Mouse (Mus musculus): ENCODE results near the gene Nrbf2. TPM values are rescaled to one million over a fixed set of nuclear protein-coding genes. Genes with fewer than 3 reads are reported as not detected.

Gene Nrbf2
- 38.7 and 41.6 TPM in 2 replicates for polyA plus RNA-seq (2016; fragmentation: Nextera tagmentation; extraction: Ambion mirVana)

DNA sequence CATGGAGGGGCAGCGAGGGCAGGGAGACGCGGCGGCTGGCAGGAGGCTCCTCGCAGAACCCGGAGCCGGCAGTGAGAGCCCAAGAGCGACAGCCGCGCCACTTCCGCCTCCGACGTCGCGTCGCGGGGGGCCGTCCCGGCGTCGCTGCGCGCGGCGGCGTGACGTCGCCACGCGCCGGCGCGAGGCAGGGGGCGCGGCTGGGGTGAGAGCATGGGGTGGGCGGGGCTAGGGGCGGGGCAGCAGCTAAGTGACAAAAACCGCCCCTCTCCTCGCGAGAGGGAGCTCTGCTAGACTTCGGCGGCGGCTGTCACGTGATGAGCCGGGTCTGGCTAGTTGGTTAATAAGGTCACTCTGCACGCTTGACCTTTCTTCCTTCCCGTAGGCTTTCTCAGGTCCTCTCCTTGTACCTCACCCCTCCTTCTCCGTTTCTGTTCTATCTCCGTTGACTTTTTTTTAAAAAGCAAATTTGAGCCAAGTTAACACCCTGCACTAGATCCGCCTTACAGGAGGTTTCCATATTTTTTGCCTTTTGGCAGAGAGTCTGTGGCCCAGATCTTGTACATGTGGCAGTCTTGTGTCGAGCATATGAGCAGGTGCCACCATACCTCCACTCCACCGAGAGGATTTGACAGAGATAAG lies at the start of gene Nrbf2:
Nrbf2 (minus strand) TSS at position 130 of the 639 bp plus-strand sequence.
- no peaks in the 10 kb centered on the region for H3K36me3 ChIP-seq
- peak within 1 kb of the TSS; percentile 41; the same call in 1 of the 2 replicates for H3K27ac ChIP-seq

DNA sequence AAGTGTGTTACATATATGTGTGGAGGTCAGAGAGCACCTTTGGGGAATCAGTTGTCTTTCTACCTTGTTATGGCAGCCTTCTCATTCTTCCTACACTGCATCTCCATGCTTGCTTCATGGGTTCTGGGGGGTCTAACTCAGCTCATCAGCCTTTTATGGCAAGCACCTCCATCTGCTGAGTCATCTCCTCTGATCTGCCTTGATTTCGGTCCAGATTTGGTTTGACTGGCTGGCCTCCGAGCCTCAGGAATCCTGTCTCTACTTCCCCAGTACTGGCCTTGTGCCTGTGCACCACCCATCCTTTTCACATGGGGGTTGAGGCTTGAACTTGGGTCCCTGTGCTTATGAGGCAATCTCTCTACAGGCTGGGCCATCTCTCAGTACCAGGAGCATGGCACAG lies 45.5 kb upstream of the Nrbf2 start:
- Histone ChIP-seq H3K4me2 (replicated peaks) (no peak overlapping the region), H3K4me3 (no peak overlapping the region), H3K4me1 (no peaks in the 10 kb centered on the region), H3K9me3 (no peaks in the 10 kb centered on the region), H3K36me3 (no peaks in the 10 kb centered on the region), H3K9ac (no peak overlapping the region), H3K27ac (no peak overlapping the region), H3K27me3 (no peaks in the 10 kb centered on the region)
- WGBS: 74% methylated on average over 2 of the region's 2 CpGs
- ATAC-seq (ENCODE audit: insufficient number of reproducible peaks, insufficient read depth, low FRiP score, low TSS enrichment): no peak

More for the DNA sequence above, at the start of gene Nrbf2:
- Histone ChIP-seq H3K27me3 (no peaks in the 10 kb centered on the region), H3K9ac (peak within 1 kb of the TSS; percentile 88), H3K4me1 (peaks cover 11% of the 10 kb centered on the region), H3K4me2 (replicated peaks) (peak within 1 kb of the TSS; percentile 88), H3K4me3 (peak within 1 kb of the TSS; percentile 89), H3K9me3 (no peaks in the 10 kb centered on the region)
- WGBS: 2% methylated on average over 48 of the region's 52 CpGs
- ATAC-seq (ENCODE audit: insufficient number of reproducible peaks, insufficient read depth, low FRiP score, low TSS enrichment): peak; percentile 84

DNA sequence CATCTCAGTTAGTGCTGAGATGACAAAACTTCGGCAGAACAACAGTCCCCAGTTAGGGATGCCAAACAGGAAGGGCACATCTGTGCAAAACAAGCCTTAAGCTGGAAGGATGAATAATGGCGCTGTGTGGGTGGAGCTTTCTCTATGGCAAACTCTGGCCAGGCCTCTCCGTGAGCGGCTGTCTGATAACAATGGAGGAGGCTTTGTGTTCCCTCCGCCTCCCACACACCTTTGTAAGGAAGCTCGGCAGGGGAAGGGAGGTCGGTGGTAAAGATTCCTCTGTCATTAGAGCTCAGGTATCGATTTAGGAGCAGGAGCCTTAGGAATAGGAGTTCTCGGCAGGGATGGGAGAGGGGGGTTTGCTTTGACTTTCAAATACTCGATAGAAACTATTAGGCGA lies 44.6 kb upstream of the Nrbf2 start:
- H3K9ac ChIP-seq: no peak overlapping the region
- H3K27ac ChIP-seq: no peak overlapping the region
- H3K9me3 ChIP-seq: no peaks in the 10 kb centered on the region
- no peak for ATAC-seq (ENCODE audit: insufficient number of reproducible peaks, insufficient read depth, low FRiP score, low TSS enrichment)
- H3K36me3 ChIP-seq: no peaks in the 10 kb centered on the region
- no peak overlapping the region for H3K4me3 ChIP-seq
- 38% methylated on average over 11 of the region's 11 CpGs for WGBS
- no peaks in the 10 kb centered on the region for H3K4me1 ChIP-seq
- H3K27me3 ChIP-seq: no peaks in the 10 kb centered on the region
- no peak overlapping the region for H3K4me2 ChIP-seq (replicated peaks)

GRCm38 (mm10) chr10:67328208-67328607 lies 43.1 kb upstream of the Nrbf2 start:
- H3K27me3 ChIP-seq: no peaks in the 10 kb centered on the region
- no peak overlapping the region for H3K4me2 ChIP-seq (replicated peaks)
- H3K36me3 ChIP-seq: no peaks in the 10 kb centered on the region
- no peaks in the 10 kb centered on the region for H3K4me1 ChIP-seq
- no peak overlapping the region for H3K9ac ChIP-seq
- no peaks in the 10 kb centered on the region for H3K9me3 ChIP-seq
- H3K27ac ChIP-seq: no peak overlapping the region
- 88% methylated on average over 5 of the region's 5 CpGs for WGBS
- no peak overlapping the region for H3K4me3 ChIP-seq
- ATAC-seq (ENCODE audit: insufficient number of reproducible peaks, insufficient read depth, low FRiP score, low TSS enrichment): no peak

GRCm38 (mm10) chr10:67324036-67324435 lies 38.9 kb upstream of the Nrbf2 start:
- Histone ChIP-seq H3K27me3 (peaks cover 19% of the 10 kb centered on the region), H3K9ac (no peak overlapping the region), H3K4me1 (no peaks in the 10 kb centered on the region), H3K4me2 (replicated peaks) (no peak overlapping the region), H3K27ac (no peak overlapping the region), H3K36me3 (no peaks in the 10 kb centered on the region), H3K9me3 (no peaks in the 10 kb centered on the region), H3K4me3 (no peak overlapping the region)
- WGBS: 73% methylated on average over 1 of the region's 1 CpGs
- no peak for ATAC-seq (ENCODE audit: insufficient number of reproducible peaks, insufficient read depth, low FRiP score, low TSS enrichment)

- Histone ChIP-seq H3K9ac (no peak overlapping the region), H3K36me3 (no peaks in the 10 kb centered on the region), H3K4me1 (no peaks in the 10 kb centered on the region), H3K4me2 (replicated peaks) (no peak overlapping the region), H3K9me3 (no peaks in the 10 kb centered on the region), H3K27ac (no peak overlapping the region), H3K4me3 (no peak overlapping the region), H3K27me3 (peaks cover 26% of the 10 kb centered on the region)
- no peak for ATAC-seq (ENCODE audit: insufficient number of reproducible peaks, insufficient read depth, low FRiP score, low TSS enrichment)
- WGBS: 85% methylated on average over 2 of the region's 2 CpGs
Measured at GRCm38 (mm10) chr10:67321396-67321795, 36.3 kb upstream of the Nrbf2 start.

- Histone ChIP-seq H3K4me1 (no peaks in the 10 kb centered on the region), H3K36me3 (no peaks in the 10 kb centered on the region), H3K27ac (no peak overlapping the region), H3K27me3 (peaks cover 26% of the 10 kb centered on the region), H3K9me3 (no peaks in the 10 kb centered on the region), H3K9ac (no peak overlapping the region), H3K4me3 (no peak overlapping the region), H3K4me2 (replicated peaks) (peak overlapping the region; percentile 21)
- ATAC-seq (ENCODE audit: insufficient number of reproducible peaks, insufficient read depth, low FRiP score, low TSS enrichment): no peak
- 10% methylated on average over 17 of the region's 17 CpGs for WGBS
Measured at GRCm38 (mm10) chr10:67320207-67320859, 35.2 kb upstream of the Nrbf2 start.

DNA sequence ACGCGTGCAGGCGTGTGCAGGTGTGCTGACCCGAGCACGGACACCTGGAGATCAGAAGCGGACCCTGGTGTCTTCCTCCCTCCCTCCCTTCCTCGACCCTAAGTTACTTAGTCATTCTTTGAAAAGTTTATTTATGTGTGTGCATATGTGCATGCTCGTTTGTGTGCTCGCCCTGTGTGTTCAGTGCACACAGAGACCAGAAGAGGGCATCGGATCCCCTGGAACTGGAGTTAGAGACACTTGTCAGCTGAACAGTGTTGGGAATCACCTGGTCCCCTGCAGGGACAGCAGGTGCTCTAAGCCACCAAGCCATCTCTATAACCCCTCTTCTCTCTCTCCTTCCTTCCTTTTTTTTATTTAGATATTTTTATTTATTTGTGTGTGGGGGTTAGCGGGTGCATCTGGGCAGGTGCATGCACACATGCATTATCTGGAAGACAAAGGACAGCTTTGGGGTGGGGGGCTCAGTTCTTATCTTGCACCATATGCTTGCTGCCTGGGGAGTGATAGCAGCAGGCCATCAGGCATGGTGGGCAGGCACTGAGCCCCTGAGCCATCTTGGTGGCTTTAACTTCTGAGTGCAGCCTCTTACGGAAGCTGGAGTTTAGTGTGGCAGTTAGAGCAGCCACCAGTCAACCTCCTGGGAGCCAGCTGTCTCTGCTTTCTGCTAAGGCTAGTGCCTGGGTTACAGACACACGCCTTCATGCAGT lies 34.1 kb upstream of the Nrbf2 start:
- ATAC-seq (ENCODE audit: insufficient number of reproducible peaks, insufficient read depth, low FRiP score, low TSS enrichment): no peak
- Histone ChIP-seq H3K9me3 (no peaks in the 10 kb centered on the region), H3K4me3 (no peak overlapping the region), H3K9ac (no peak overlapping the region), H3K27me3 (peaks cover 26% of the 10 kb centered on the region), H3K36me3 (no peaks in the 10 kb centered on the region), H3K27ac (no peak overlapping the region), H3K4me1 (no peaks in the 10 kb centered on the region), H3K4me2 (replicated peaks) (no peak overlapping the region)
- 65% methylated on average over 13 of the region's 13 CpGs for WGBS

- Histone ChIP-seq H3K9ac (peak overlapping the region; percentile 35; the same call in 1 of the 2 replicates), H3K36me3 (no peaks in the 10 kb centered on the region), H3K27me3 (peaks cover 26% of the 10 kb centered on the region), H3K4me3 (peak overlapping the region; percentile 29), H3K4me1 (no peaks in the 10 kb centered on the region), H3K9me3 (no peaks in the 10 kb centered on the region), H3K4me2 (replicated peaks) (peak overlapping the region; percentile 53), H3K27ac (no peak overlapping the region)
- WGBS: 1% methylated on average over 20 of the region's 20 CpGs
- ATAC-seq (ENCODE audit: insufficient number of reproducible peaks, insufficient read depth, low FRiP score, low TSS enrichment): peak; percentile 68; the same call in 1 of the 2 replicates
Measured at GRCm38 (mm10) chr10:67317931-67318460, 32.9 kb upstream of the Nrbf2 start.

GRCm38 (mm10) chr10:67314811-67315435 lies 29.8 kb upstream of the Nrbf2 start:
- Histone ChIP-seq H3K27me3 (peaks cover 13% of the 10 kb centered on the region), H3K4me3 (no peak overlapping the region), H3K36me3 (no peaks in the 10 kb centered on the region), H3K27ac (no peak overlapping the region), H3K9me3 (no peaks in the 10 kb centered on the region), H3K4me1 (no peaks in the 10 kb centered on the region), H3K9ac (no peak overlapping the region), H3K4me2 (replicated peaks) (no peak overlapping the region)
- WGBS: 10% methylated on average over 10 of the region's 12 CpGs
- ATAC-seq (ENCODE audit: insufficient number of reproducible peaks, insufficient read depth, low FRiP score, low TSS enrichment): no peak

- Histone ChIP-seq H3K4me3 (no peak overlapping the region), H3K4me1 (no peaks in the 10 kb centered on the region), H3K27me3 (no peaks in the 10 kb centered on the region), H3K4me2 (replicated peaks) (no peak overlapping the region), H3K27ac (0 out of 2 replicates have a peak overlapping the region, but pooled peaks have one; percentile 17), H3K9me3 (no peaks in the 10 kb centered on the region), H3K9ac (no peak overlapping the region), H3K36me3 (no peaks in the 10 kb centered on the region)
- ATAC-seq (ENCODE audit: insufficient number of reproducible peaks, insufficient read depth, low FRiP score, low TSS enrichment): no peak
- WGBS: 51% methylated on average over 6 of the region's 6 CpGs
Measured at GRCm38 (mm10) chr10:67312456-67312855, 27.4 kb upstream of the Nrbf2 start.

All from embryonic facial prominence, embryonic 12.5 days (tissue).